ENCODE assay signal across 9 mouse cellular contexts in the genomic region with DNA sequence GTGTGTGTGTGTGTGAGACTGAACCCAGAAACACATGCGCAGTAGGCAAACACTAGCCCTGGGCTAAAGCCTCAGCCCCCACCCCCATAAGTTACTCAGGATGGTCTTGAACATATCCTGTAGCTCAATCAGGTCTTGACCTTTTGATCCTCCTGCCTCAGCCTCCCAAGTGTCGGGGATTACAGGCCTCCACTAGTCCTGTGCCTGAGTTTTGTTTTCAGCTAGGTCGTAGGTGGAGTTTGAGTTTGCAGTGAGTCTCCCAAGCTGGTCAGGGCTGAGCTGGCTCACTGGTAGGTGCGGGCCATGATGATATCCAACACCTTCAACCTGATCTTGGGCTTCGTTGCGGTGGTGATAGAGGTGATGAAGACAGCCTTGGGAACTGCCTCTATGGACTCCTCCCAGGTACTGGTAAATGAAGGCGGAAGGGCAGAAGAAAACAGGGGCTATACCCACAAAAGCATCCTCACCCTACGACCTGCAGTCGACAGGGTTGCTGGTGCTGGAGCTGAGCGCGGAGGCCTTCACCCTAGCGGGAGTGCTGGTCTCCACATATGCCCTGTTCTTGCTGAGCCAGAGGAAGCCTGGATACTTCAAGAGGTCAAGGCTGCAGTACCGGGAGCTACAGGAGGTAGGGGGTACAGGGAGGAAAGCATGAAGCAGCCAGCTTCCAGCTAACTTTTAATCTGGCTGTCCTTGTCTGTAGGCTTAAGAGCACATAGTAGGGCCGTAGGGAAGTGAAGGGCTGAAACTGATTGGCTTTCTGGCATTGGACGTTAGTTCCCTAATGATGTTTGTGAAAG. TPM values are rescaled to one million over a fixed set of nuclear protein-coding genes. Genes with fewer than 3 reads are reported as not detected.
DNase-seq lines count a peak whose midpoint lies in the region; ATAC-seq and TF ChIP-seq lines count a peak whose summit lies in the region.
"Had no signal": no experiment of that assay in that cellular context is flagged by ENCODE, and none has a peak within 500 bp of the region (broad histone marks: within the 10 kb centered on the region; RNA-seq: fewer than 3 reads in every experiment).

No protein-coding gene starts in this region.

- 85% methylated on average over 15 of the region's 15 CpGs for WGBS in liver, embryonic 11.5 days
- WGBS in embryonic facial prominence, embryonic 10.5 days, result 90% methylated on average over 15 of the region's 15 CpGs
- 83% methylated on average over 15 of the region's 15 CpGs for WGBS in hindbrain, postnatal 0 days
- 88% methylated on average over 15 of the region's 15 CpGs for WGBS in neural tube, embryonic 14.5 days

- peak overlapping the region; percentile 74 for H3K4me3 ChIP-seq in liver, embryonic 11.5 days (ENCODE audit: low read depth, low read length)
- H3K4me3 ChIP-seq in embryonic facial prominence, embryonic 10.5 days, result peak overlapping the region; percentile 67
- peak overlapping the region; percentile 65 for H3K4me3 ChIP-seq in hindbrain, postnatal 0 days (ENCODE audit: low read length)
- peak overlapping the region; percentile 74 for H3K4me3 ChIP-seq in neural tube, embryonic 14.5 days (ENCODE audit: low read depth, low read length)

- H3K27ac ChIP-seq in liver, embryonic 11.5 days (ENCODE audit: low read depth, low read length), result no peak overlapping the region; the same call in 1 of the 2 replicates
- peak overlapping the region; percentile 99 for H3K27ac ChIP-seq in embryonic facial prominence, embryonic 10.5 days (replicated peaks)
- H3K27ac ChIP-seq in hindbrain, postnatal 0 days, result peak overlapping the region; percentile 99
- H3K27ac ChIP-seq in neural tube, embryonic 14.5 days (ENCODE audit: low read depth, low read length), result peak overlapping the region; percentile 99; the same call in 1 of the 2 replicates

- H3K9ac ChIP-seq in liver, embryonic 11.5 days (ENCODE audit: low read depth, low read length), result peak overlapping the region; percentile 98
- peak overlapping the region; percentile 96; the same call in 1 of the 2 replicates for H3K9ac ChIP-seq in hindbrain, postnatal 0 days (replicated peaks; ENCODE audit: low read length)
- H3K9ac ChIP-seq in neural tube, embryonic 14.5 days (replicated peaks; ENCODE audit: low read depth, low read length), result peak overlapping the region; percentile 93

- no peaks in the 10 kb centered on the region for H3K27me3 ChIP-seq in liver, embryonic 11.5 days (replicated peaks; ENCODE audit: control insufficient read depth, insufficient read depth, low read length)
- H3K27me3 ChIP-seq in embryonic facial prominence, embryonic 10.5 days (replicated peaks; ENCODE audit: low read depth, poor library complexity, severe bottlenecking), result no peaks in the 10 kb centered on the region
- no peaks in the 10 kb centered on the region for H3K27me3 ChIP-seq in hindbrain, postnatal 0 days (ENCODE audit: insufficient read depth, low read length)
- H3K27me3 ChIP-seq in neural tube, embryonic 14.5 days (ENCODE audit: control insufficient read depth, insufficient read depth, low read length), result no peaks in the 10 kb centered on the region

- 0 out of 2 replicates have a peak, but pooled peaks cover 3% of the 10 kb centered on the region for H3K36me3 ChIP-seq in liver, embryonic 11.5 days (ENCODE audit: control insufficient read depth, insufficient read depth, low read length)
- H3K36me3 ChIP-seq in embryonic facial prominence, embryonic 10.5 days (replicated peaks), result peaks cover 5% of the 10 kb centered on the region; the same call in 1 of the 2 replicates
- H3K36me3 ChIP-seq in hindbrain, postnatal 0 days (ENCODE audit: insufficient read depth, low read length), result no peaks in the 10 kb centered on the region
- H3K36me3 ChIP-seq in neural tube, embryonic 14.5 days (ENCODE audit: control insufficient read depth, insufficient read depth, low read length), result no peaks in the 10 kb centered on the region

- H3K9me3 ChIP-seq in liver, embryonic 11.5 days (ENCODE audit: control insufficient read depth, low read length), result no peaks in the 10 kb centered on the region
- no peaks in the 10 kb centered on the region for H3K9me3 ChIP-seq in embryonic facial prominence, embryonic 10.5 days
- H3K9me3 ChIP-seq in hindbrain, postnatal 0 days (ENCODE audit: low read length), result no peaks in the 10 kb centered on the region
- H3K9me3 ChIP-seq in neural tube, embryonic 14.5 days (ENCODE audit: control insufficient read depth, low read length), result no peaks in the 10 kb centered on the region

- TF ChIP-seq CTCF in hindbrain, postnatal 0 days (IDR thresholded peaks at IDR 0.05; ENCODE audit: low read depth), result no peak

- no peak for ATAC-seq in liver, embryonic 11.5 days (replicated peaks; ENCODE audit: low FRiP score)
- no peak for ATAC-seq in hindbrain, postnatal 0 days
- no peak for ATAC-seq in neural tube, embryonic 14.5 days (ENCODE audit: low read depth)
- no peak for ATAC-seq in inflammation-experienced regulatory T-cells, adult 6 months

- H3K4me1 ChIP-seq in liver, embryonic 11.5 days (replicated peaks; ENCODE audit: control insufficient read depth, insufficient read depth, low read length), result peaks cover 55% of the 10 kb centered on the region
- H3K4me1 ChIP-seq in embryonic facial prominence, embryonic 10.5 days, result peaks cover 74% of the 10 kb centered on the region
- H3K4me1 ChIP-seq in hindbrain, postnatal 0 days (ENCODE audit: insufficient read depth, low read length), result peaks cover 32% of the 10 kb centered on the region
- H3K4me1 ChIP-seq in neural tube, embryonic 14.5 days (ENCODE audit: control insufficient read depth, insufficient read depth, low read length), result peaks cover 36% of the 10 kb centered on the region

- DNase-seq in liver, embryonic 11.5 days (ENCODE audit: low spot score), result no peak
- DNase-seq in liver, result no peak
- DNase-seq in embryonic facial prominence, embryonic 10.5 days (ENCODE audit: low spot score), result no peak
- DNase-seq in hindbrain, postnatal 0 days (ENCODE audit: low spot score), result no peak
- DNase-seq in layer of hippocampus, adult 8-10 months (ENCODE audit: low spot score in 2 of 2), result no peak
- no peak for DNase-seq in retina, postnatal 1 day

- H3K4me2 ChIP-seq in liver, embryonic 11.5 days, result peak overlapping the region; percentile 85
- H3K4me2 ChIP-seq in hindbrain, postnatal 0 days (ENCODE audit: low read depth, low read length), result peak overlapping the region; percentile 73
- peak overlapping the region; percentile 66 for H3K4me2 ChIP-seq in neural tube, embryonic 14.5 days (ENCODE audit: low read depth, low read length)

RNA-seq across cellular contexts. Expression of gene Zfp219, which starts 2.1 kb away (rescaled TPM):
- 19.8 and 21.9 TPM in 2 replicates for polyA plus RNA-seq in liver, embryonic 11.5 days (2014; fragmentation: Nextera tagmentation; extraction: Ambion mirVana)
- 57.5 and 63.2 TPM in 2 replicates for polyA plus RNA-seq in embryonic facial prominence, embryonic 10.5 days (2016; fragmentation: Nextera tagmentation; extraction: Ambion mirVana)
- 91.7 and 98.7 TPM in 2 replicates for total RNA-seq in hindbrain, postnatal 0 days (2014; rRNA removed)
- 25.8 and 31.0 TPM in 2 replicates for polyA plus RNA-seq in hindbrain, postnatal 0 days (2015; fragmentation: Nextera tagmentation; extraction: Ambion mirVana)
- 24.1 and 27.4 TPM in 2 replicates for polyA plus RNA-seq in neural tube, embryonic 14.5 days (2014; fragmentation: Nextera tagmentation; extraction: Ambion mirVana)
- total RNA-seq in layer of hippocampus, adult 8-10 months (2022), result 10 to 100 TPM; 45.7 to 46.6 (median 45.8) TPM
- 1 to 10 TPM; 1.4 to 1.9 (median 1.6) TPM for polyA plus RNA-seq in inflammation-experienced regulatory T-cells, adult 6 months (2017; shearing (Covaris generic))

RNA-seq across cellular contexts. Expression of gene Tmem253, which starts 3.0 kb away (rescaled TPM):
- polyA plus RNA-seq in liver, embryonic 11.5 days (2014; fragmentation: Nextera tagmentation; extraction: Ambion mirVana), result 0.85 TPM in 1 of 2 replicates, not detected in the other
- polyA plus RNA-seq in embryonic facial prominence, embryonic 10.5 days (2016; fragmentation: Nextera tagmentation; extraction: Ambion mirVana), result 0.65 and 0.72 TPM in 2 replicates
- total RNA-seq in hindbrain, postnatal 0 days (2014; rRNA removed), result not detected in 2 replicates
- polyA plus RNA-seq in hindbrain, postnatal 0 days (2015; fragmentation: Nextera tagmentation; extraction: Ambion mirVana), result 0.51 and 0.53 TPM in 2 replicates
- polyA plus RNA-seq in neural tube, embryonic 14.5 days (2014; fragmentation: Nextera tagmentation; extraction: Ambion mirVana), result 0.47 and 0.66 TPM in 2 replicates
- 1 to 10 TPM in 2 of 4 experiments, under 1 TPM in 2; 0.74 to 1.7 (median 0.91) TPM for total RNA-seq in layer of hippocampus, adult 8-10 months (2022)
- under 1 TPM in 1 of 3 experiments, not detected in 2; 0.87 TPM for polyA plus RNA-seq in inflammation-experienced regulatory T-cells, adult 6 months (2017; shearing (Covaris generic))
- total RNA-seq: neutrophil, adult 5-6 weeks had no signal

RNA-seq across cellular contexts. Expression of gene Olfr221, which starts 23.8 kb away (rescaled TPM):
- not detected in 2 replicates for polyA plus RNA-seq in liver, embryonic 11.5 days (2014; fragmentation: Nextera tagmentation; extraction: Ambion mirVana)
- not detected in 2 replicates for polyA plus RNA-seq in embryonic facial prominence, embryonic 10.5 days (2016; fragmentation: Nextera tagmentation; extraction: Ambion mirVana)
- total RNA-seq in hindbrain, postnatal 0 days (2014; rRNA removed), result not detected in 2 replicates
- not detected in 2 replicates for polyA plus RNA-seq in hindbrain, postnatal 0 days (2015; fragmentation: Nextera tagmentation; extraction: Ambion mirVana)
- polyA plus RNA-seq in neural tube, embryonic 14.5 days (2014; fragmentation: Nextera tagmentation; extraction: Ambion mirVana), result not detected in 2 replicates
- total RNA-seq in layer of hippocampus, adult 8-10 months (2022), result not detected
- polyA plus RNA-seq in inflammation-experienced regulatory T-cells, adult 6 months (2017; shearing (Covaris generic)), result not detected
- total RNA-seq: neutrophil, adult 5-6 weeks had no signal

RNA-seq across cellular contexts. Expression of gene Arhgef40, which starts 33.9 kb away (rescaled TPM):
- 50.7 and 61.8 TPM in 2 replicates for polyA plus RNA-seq in liver, embryonic 11.5 days (2014; fragmentation: Nextera tagmentation; extraction: Ambion mirVana)
- 151 and 163 TPM in 2 replicates for polyA plus RNA-seq in embryonic facial prominence, embryonic 10.5 days (2016; fragmentation: Nextera tagmentation; extraction: Ambion mirVana)
- total RNA-seq in hindbrain, postnatal 0 days (2014; rRNA removed), result 113 and 124 TPM in 2 replicates
- polyA plus RNA-seq in hindbrain, postnatal 0 days (2015; fragmentation: Nextera tagmentation; extraction: Ambion mirVana), result 56.4 and 61.8 TPM in 2 replicates
- 66.5 and 73.8 TPM in 2 replicates for polyA plus RNA-seq in neural tube, embryonic 14.5 days (2014; fragmentation: Nextera tagmentation; extraction: Ambion mirVana)
- 10 to 100 TPM; 30.3 to 40.9 (median 34.5) TPM for total RNA-seq in layer of hippocampus, adult 8-10 months (2022)
- 1 to 10 TPM in 1 of 3 experiments, under 1 TPM in 2; 0.41 to 1.3 (median 0.90) TPM for polyA plus RNA-seq in inflammation-experienced regulatory T-cells, adult 6 months (2017; shearing (Covaris generic))
